Mouse (Mus musculus) thymus, adult 2 months (tissue): ENCODE measurements around the gene Qrich2.

Experiments
- CTCF ChIP-seq: fragments of 200-500 bp; IDR thresholded peaks from 2 replicates; pipeline ENCODE4 v1.5.1; 2012; ENCODE audit warnings: mild to moderate bottlenecking, control low read depth, low read length, moderate library complexity, borderline replicate concordance; ENCODE audit not compliant: control insufficient read depth, poor library complexity, insufficient read depth; ENCODE audit errors: extremely low read depth
- POLR2A ChIP-seq: fragments of 200-500 bp; IDR thresholded peaks from 2 replicates; pipeline ENCODE4 v1.6.1; 2012; ENCODE audit warnings: mild to moderate bottlenecking, low read length, control low read depth, moderate library complexity; ENCODE audit not compliant: control insufficient read depth, poor library complexity, insufficient read depth; ENCODE audit errors: extremely low read depth

DNA sequence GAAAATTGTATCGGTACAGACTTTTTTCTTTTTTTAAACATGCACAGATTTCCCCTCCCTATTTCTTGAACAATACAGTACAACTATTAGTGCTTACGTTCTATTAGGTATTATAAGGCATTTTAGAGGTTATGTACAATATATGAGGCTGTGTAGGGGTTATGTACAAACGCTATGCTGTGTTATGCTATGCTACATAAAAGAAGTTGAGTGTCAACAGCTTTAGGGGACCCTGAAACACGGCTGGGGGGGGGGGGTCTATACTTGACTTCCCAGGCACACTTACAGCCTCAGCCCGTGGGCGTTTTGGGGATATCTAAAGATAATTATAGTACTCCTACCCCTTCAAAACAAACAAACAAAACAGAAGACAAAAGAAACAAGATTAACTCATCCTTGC, 33.9 kb downstream of the Qrich2 start:
- TF ChIP-seq POLR2A (no peak), CTCF (no peak)
